Mouse (Mus musculus) layer of hippocampus, postnatal 36 days (tissue): ENCODE measurements around the gene Pip4k2b. TPM values are rescaled to one million over a fixed set of nuclear protein-coding genes. Genes with fewer than 3 reads are reported as not detected.
"Not testable (repeated sequence)": the region's sequence is repeated elsewhere in the genome, so short reads cannot be mapped to it uniquely, and the experiment has no call there.

Source experiments
- DNase-seq, 2 experiments: peaks; one replicate each; pipeline ENCODE4 v3.0.0; 2022
- total RNA-seq, 2 experiments: library from RNA; stranded (reverse); gene quantifications; 2 replicates each; pipeline ENCODE4 v1.2.3; 2021

Pip4k2b gene
- total RNA-seq, 2 experiments from 2014 or later = 109 to 112 TPM

- no peak for DNase-seq
Observed at GRCm38 (mm10) chr11:97748496-97748895, 4.0 kb upstream of the Pip4k2b start.

GRCm38 (mm10) chr11:97747773-97748172 is 3.3 kb upstream of the Pip4k2b start:
- DNase-seq = no peak

GRCm38 (mm10) chr11:97745331-97745721 is 822 bp upstream of the Pip4k2b start:
- no peak for DNase-seq

- peak; percentile 98 to 99 for DNase-seq
Observed at GRCm38 (mm10) chr11:97744718-97745330, 320 bp upstream of the Pip4k2b start.

- no peak for DNase-seq
Observed at GRCm38 (mm10) chr11:97743423-97743822, 1.1 kb downstream of the Pip4k2b start.

GRCm38 (mm10) chr11:97742591-97742990 is 1.9 kb downstream of the Pip4k2b start:
- DNase-seq = no peak

GRCm38 (mm10) chr11:97742157-97742556 is 2.3 kb downstream of the Pip4k2b start:
- DNase-seq = no peak

GRCm38 (mm10) chr11:97740190-97740589 is 4.3 kb downstream of the Pip4k2b start:
- DNase-seq = no peak

GRCm38 (mm10) chr11:97739155-97739554 is 5.3 kb downstream of the Pip4k2b start:
- DNase-seq = no peak

- no peak for DNase-seq
Observed at GRCm38 (mm10) chr11:97738703-97739102, 5.8 kb downstream of the Pip4k2b start.

GRCm38 (mm10) chr11:97737600-97737999 is 6.9 kb downstream of the Pip4k2b start:
- no peak for DNase-seq

- DNase-seq = no peak
Observed at GRCm38 (mm10) chr11:97736645-97737044, 7.9 kb downstream of the Pip4k2b start.

GRCm38 (mm10) chr11:97734810-97735209 is 9.7 kb downstream of the Pip4k2b start:
- DNase-seq = not testable (repeated sequence)

GRCm38 (mm10) chr11:97733689-97734088 is 10.8 kb downstream of the Pip4k2b start:
- no peak for DNase-seq

- DNase-seq = no peak
Observed at GRCm38 (mm10) chr11:97728730-97729129, 15.8 kb downstream of the Pip4k2b start.

GRCm38 (mm10) chr11:97728311-97728710 is 16.2 kb downstream of the Pip4k2b start:
- DNase-seq = no peak

GRCm38 (mm10) chr11:97723709-97724108 is 20.8 kb downstream of the Pip4k2b start:
- DNase-seq = no peak

GRCm38 (mm10) chr11:97721338-97721737 is 23.2 kb downstream of the Pip4k2b start:
- no peak for DNase-seq

- DNase-seq = no peak
Observed at GRCm38 (mm10) chr11:97719041-97719440, 25.5 kb downstream of the Pip4k2b start.

GRCm38 (mm10) chr11:97718281-97718860 is 26.1 kb downstream of the Pip4k2b start:
- DNase-seq = no peak

- DNase-seq = no peak
Observed at GRCm38 (mm10) chr11:97717369-97718280, 26.9 kb downstream of the Pip4k2b start.

- DNase-seq = no peak
Observed at GRCm38 (mm10) chr11:97716021-97716420, 28.5 kb downstream of the Pip4k2b start.
